Mouse (Mus musculus) heart, embryonic 11.5 days (tissue): Measurements from ENCODE around the gene A030014E15Rik. TPM values are rescaled to one million over a fixed set of nuclear protein-coding genes. Genes with fewer than 3 reads are reported as not detected.
A peak's percentile ranks its signal among the peaks of the same experiment; 100 is the strongest.

Experiments used
- ATAC-seq: fragments of 200-750 bp; cut with Nextera tagmentation; replicated peaks from 2 replicates; pipeline ENCODE4 v1.8.0; 2017; ENCODE audit warnings: moderate library complexity; ENCODE audit not compliant: insufficient number of reproducible peaks, low FRiP score, low TSS enrichment
- H3K27ac ChIP-seq: fragments of 300-500 bp; sonication (generic); 2 replicates; pipeline ENCODE4 v1.5.1; 2014; ENCODE audit warnings: mild to moderate bottlenecking, low read depth, low read length
- H3K27me3 ChIP-seq: fragments of 300-500 bp; sonication (generic); 2 replicates; pipeline ENCODE4 v1.6.1; 2014; ENCODE audit warnings: mild to moderate bottlenecking, low read length, mixed read lengths; ENCODE audit not compliant: control insufficient read depth, insufficient read depth
- H3K36me3 ChIP-seq: fragments of 300-500 bp; sonication (generic); 2 replicates; pipeline ENCODE4 v1.6.1; 2014; ENCODE audit warnings: mild to moderate bottlenecking, low read length, moderate library complexity, mixed read lengths; ENCODE audit not compliant: control insufficient read depth, insufficient read depth
- H3K4me1 ChIP-seq: fragments of 300-500 bp; sonication (generic); 2 replicates; pipeline ENCODE4 v1.6.1; 2014; ENCODE audit warnings: low read length; ENCODE audit not compliant: control insufficient read depth, insufficient read depth
- H3K4me2 ChIP-seq: fragments of 300-500 bp; sonication (generic); 2 replicates; pipeline ENCODE4 v1.6.1; 2014; ENCODE audit warnings: mild to moderate bottlenecking, moderate library complexity
- H3K4me3 ChIP-seq: fragments of 300-500 bp; sonication (generic); 2 replicates; pipeline ENCODE4 v1.5.1; 2014; ENCODE audit warnings: low read depth, low read length
- H3K9ac ChIP-seq: fragments of 300-500 bp; sonication (generic); 2 replicates; pipeline ENCODE4 v1.6.1; 2014; ENCODE audit warnings: mild to moderate bottlenecking, low read depth, low read length, moderate library complexity
- H3K9me3 ChIP-seq: fragments of 300-500 bp; sonication (generic); replicated peaks from 2 replicates; pipeline ENCODE4 v1.6.1; 2016; ENCODE audit warnings: low read length; ENCODE audit not compliant: control insufficient read depth
- WGBS: fragments of 180-500 bp; shearing (Covaris S2); extraction: QIAGEN DNeasy Blood & Tissue Kit; methylation state at CpG from one replicate; pipeline ENCODE4 v1.1.7; 2014; ENCODE audit not compliant: insufficient replicate concordance; 5-methylcytosine and 5-hydroxymethylcytosine counted together
- polyA plus RNA-seq: library from polyadenylated mRNA; unstranded; fragments of >200 nt; fragmentation: Nextera tagmentation; extraction: Ambion mirVana; gene quantifications from 2 replicates; pipeline ENCODE4 v1.2.1, GENCODE M21; 2014

A030014E15Rik gene
- polyA plus RNA-seq, 1 experiment from 2014 or later, result not detected

DNA sequence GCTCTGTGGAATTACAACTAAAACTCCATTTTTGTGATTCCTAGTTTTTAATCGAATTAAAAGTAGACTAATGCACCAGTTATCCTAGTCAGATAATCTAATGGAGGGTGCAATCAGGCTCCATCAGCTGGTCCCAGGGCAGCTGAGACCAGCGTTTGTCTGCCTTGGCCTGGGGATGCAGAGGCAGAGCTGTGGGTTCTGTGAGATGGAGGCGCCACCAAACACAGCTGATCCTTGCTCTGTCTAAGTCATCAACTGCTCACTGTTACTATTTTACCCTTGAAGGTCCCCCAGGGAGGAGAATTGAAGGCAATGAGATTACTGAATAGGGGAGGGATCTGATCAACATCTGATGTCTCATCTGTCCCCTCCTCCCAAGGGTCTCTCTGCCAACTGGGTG, 41.7 kb downstream of the A030014E15Rik start:
- H3K36me3 ChIP-seq, result no peaks in the 10 kb centered on the region
- H3K4me1 ChIP-seq, result peaks cover 2% of the 10 kb centered on the region; the same call in 1 of the 2 replicates
- H3K27me3 ChIP-seq, result no peaks in the 10 kb centered on the region
- H3K9ac ChIP-seq, result no peak overlapping the region
- H3K4me3 ChIP-seq, result no peak overlapping the region
- no peak for ATAC-seq
- H3K9me3 ChIP-seq, result no peaks in the 10 kb centered on the region
- WGBS, result 73% methylated on average over 3 of the region's 3 CpGs
- no peak overlapping the region for H3K27ac ChIP-seq
- H3K4me2 ChIP-seq, result no peak overlapping the region

DNA sequence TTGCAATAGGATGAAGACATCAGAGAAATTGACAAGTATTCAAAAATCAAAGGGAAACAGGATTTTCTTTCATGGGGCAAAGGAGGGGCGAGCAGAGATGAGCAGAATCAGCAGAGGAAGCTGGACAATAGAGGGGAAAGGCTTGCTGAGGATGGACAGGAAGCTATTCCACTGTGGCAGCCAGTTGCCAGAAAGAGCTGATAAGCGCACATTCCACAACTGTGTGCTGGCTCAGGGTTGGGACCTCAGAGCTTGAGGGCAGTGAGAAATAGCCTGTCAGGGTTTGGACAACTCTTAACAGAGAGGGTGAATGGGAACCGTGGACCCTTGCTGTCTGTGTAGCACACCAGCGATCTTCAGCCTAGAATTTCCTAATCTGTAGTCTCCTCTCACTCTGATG, 47.3 kb downstream of the A030014E15Rik start:
- H3K36me3 ChIP-seq, result no peaks in the 10 kb centered on the region
- H3K4me2 ChIP-seq, result peak overlapping the region; percentile 3; the same call in 1 of the 2 replicates
- ATAC-seq, result peak; percentile 69
- H3K9me3 ChIP-seq, result no peaks in the 10 kb centered on the region
- H3K4me1 ChIP-seq, result peaks cover 27% of the 10 kb centered on the region
- no peak overlapping the region for H3K9ac ChIP-seq
- H3K27ac ChIP-seq, result peak overlapping the region; percentile 52
- 11% methylated on average over 4 of the region's 4 CpGs for WGBS
- H3K4me3 ChIP-seq, result no peak overlapping the region
- no peaks in the 10 kb centered on the region for H3K27me3 ChIP-seq

DNA sequence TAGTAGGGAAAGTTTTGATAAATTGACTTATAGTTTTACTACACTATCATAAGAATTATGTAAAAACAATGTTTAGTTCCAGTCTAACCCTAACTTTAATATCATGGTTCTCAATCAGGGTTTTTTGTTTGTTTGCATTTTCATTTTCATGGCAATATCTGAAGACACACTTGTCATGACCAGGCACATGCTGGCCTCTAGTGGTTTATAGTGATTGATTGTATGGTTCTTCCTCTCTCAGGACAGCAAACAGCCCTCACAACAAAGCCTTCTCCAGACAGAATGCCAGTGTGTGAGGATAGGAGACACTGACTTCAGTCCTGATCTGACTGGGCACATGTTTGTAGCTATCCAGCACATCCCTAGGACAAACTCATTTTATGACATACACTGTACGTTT, 48.5 kb downstream of the A030014E15Rik start:
- Histone ChIP-seq H3K9ac (no peak overlapping the region), H3K4me3 (no peak overlapping the region), H3K4me1 (peaks cover 27% of the 10 kb centered on the region), H3K27me3 (no peaks in the 10 kb centered on the region), H3K36me3 (no peaks in the 10 kb centered on the region), H3K9me3 (no peaks in the 10 kb centered on the region), H3K27ac (0 out of 2 replicates have a peak overlapping the region, but pooled peaks have one; percentile 70), H3K4me2 (no peak overlapping the region)
- 74% methylated on average over 1 of the region's 1 CpGs for WGBS
- no peak for ATAC-seq

DNA sequence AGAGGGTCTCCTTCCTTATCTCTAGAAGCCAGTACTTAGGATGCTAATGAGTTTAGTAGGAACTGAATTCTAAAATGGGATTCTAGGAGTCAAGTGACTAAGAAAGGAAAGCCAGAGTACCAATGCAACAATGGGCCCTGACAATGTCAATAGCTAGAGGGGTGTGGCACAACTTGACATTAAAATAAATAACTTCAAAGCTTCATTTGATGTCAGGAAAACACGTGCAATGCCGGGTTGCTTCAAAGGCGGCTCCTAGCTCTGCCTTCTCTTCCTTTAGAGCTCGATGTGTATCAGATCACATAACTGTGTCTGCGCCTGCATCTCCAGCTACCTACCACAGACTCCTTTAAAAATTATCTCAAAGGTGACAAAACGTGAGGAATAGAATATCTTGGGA, 49.2 kb downstream of the A030014E15Rik start:
- Histone ChIP-seq H3K4me3 (no peak overlapping the region), H3K27ac (peak overlapping the region; percentile 70), H3K27me3 (no peaks in the 10 kb centered on the region), H3K4me1 (peaks cover 27% of the 10 kb centered on the region), H3K9me3 (no peaks in the 10 kb centered on the region), H3K4me2 (peak overlapping the region; percentile 34), H3K9ac (no peak overlapping the region), H3K36me3 (no peaks in the 10 kb centered on the region)
- ATAC-seq, result no peak
- WGBS, result 43% methylated on average over 6 of the region's 6 CpGs

DNA sequence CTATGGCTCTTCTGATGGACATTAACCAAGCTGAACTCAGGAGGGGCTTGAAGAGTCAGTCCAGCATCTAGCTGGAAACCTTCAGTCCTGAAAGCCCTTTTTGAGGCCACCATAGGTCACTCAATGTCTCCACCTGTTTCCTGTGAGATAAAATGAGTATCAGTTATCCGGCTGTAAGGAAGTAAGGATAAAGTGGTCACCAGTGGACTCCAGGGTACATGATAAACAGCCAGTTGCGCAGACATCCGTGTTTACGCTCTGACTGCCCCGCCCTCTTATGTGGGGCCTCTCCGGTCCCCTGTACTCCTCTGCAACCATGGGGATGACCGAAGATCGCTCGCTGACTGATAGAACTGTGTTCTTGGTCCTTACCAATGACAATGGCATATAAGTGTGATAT, 49.6 kb downstream of the A030014E15Rik start:
- WGBS, result 57% methylated on average over 9 of the region's 9 CpGs
- Histone ChIP-seq H3K27ac (peak overlapping the region; percentile 70), H3K9ac (no peak overlapping the region), H3K9me3 (no peaks in the 10 kb centered on the region), H3K4me1 (peaks cover 27% of the 10 kb centered on the region), H3K4me2 (peak overlapping the region; percentile 34), H3K27me3 (no peaks in the 10 kb centered on the region), H3K4me3 (no peak overlapping the region), H3K36me3 (no peaks in the 10 kb centered on the region)
- ATAC-seq, result peak; percentile 86

Other genes with a start within 250 kb of the A030014E15Rik start
- 220 and 228 TPM in 2 replicates for gene Mff, start 200.0 kb upstream of the A030014E15Rik start, polyA plus RNA-seq
- gene Tm4sf20, start 156.5 kb upstream of the A030014E15Rik start, polyA plus RNA-seq, result 0.29 TPM in 1 of 2 replicates, not detected in the other
- not detected in 2 replicates for gene Gm47791, start 153.7 kb upstream of the A030014E15Rik start, polyA plus RNA-seq
- 42.2 and 43.8 TPM in 2 replicates for gene Agfg1, start 85.4 kb upstream of the A030014E15Rik start, polyA plus RNA-seq
- gene A030005L19Rik, start 11.6 kb upstream of the A030014E15Rik start, polyA plus RNA-seq, result 0.38 and 0.40 TPM in 2 replicates
- gene Gm6217, start 6.5 kb downstream of the A030014E15Rik start, polyA plus RNA-seq, result not detected in 2 replicates
- gene A030003K21Rik, start 18.5 kb downstream of the A030014E15Rik start, polyA plus RNA-seq, result not detected in 2 replicates
- gene Gm7544, start 31.1 kb downstream of the A030014E15Rik start, polyA plus RNA-seq, result not detected in 2 replicates
- gene Gm47955, start 35.4 kb downstream of the A030014E15Rik start, polyA plus RNA-seq, result not detected in 2 replicates
- gene Gm47959, start 75.6 kb downstream of the A030014E15Rik start, polyA plus RNA-seq, result not detected in 2 replicates
- 1.7 and 2.0 TPM in 2 replicates for gene Slc19a3, start 113.5 kb downstream of the A030014E15Rik start, polyA plus RNA-seq
- not detected in 2 replicates for gene Krtap28-10, start 117.6 kb downstream of the A030014E15Rik start, polyA plus RNA-seq
- not detected in 2 replicates for gene Gm47969, start 120.0 kb downstream of the A030014E15Rik start, polyA plus RNA-seq
- not detected in 2 replicates for gene A030005K14Rik, start 134.5 kb downstream of the A030014E15Rik start, polyA plus RNA-seq
- 0.16 and 0.68 TPM in 2 replicates for gene Krtap28-13, start 136.0 kb downstream of the A030014E15Rik start, polyA plus RNA-seq
- gene Ccl20, start 191.8 kb downstream of the A030014E15Rik start, polyA plus RNA-seq, result 0.43 TPM in 1 of 2 replicates, not detected in the other
- 0.25 TPM in 1 of 2 replicates, not detected in the other for gene Daw1, start 234.8 kb downstream of the A030014E15Rik start, polyA plus RNA-seq